Mouse (Mus musculus) olfactory bulb, adult 2 months (tissue): ENCODE data around the gene Aqp5. TPM values are rescaled to one million over a fixed set of nuclear protein-coding genes. Genes with fewer than 3 reads are reported as not detected.

Source experiments
- H3K27ac ChIP-seq: fragments of 200-500 bp; 2 replicates; pipeline ENCODE4 v1.5.1; 2012; ENCODE audit warnings: low read depth, low read length; ENCODE audit not compliant: insufficient read depth
- H3K4me1 ChIP-seq: fragments of 200-500 bp; 2 replicates; pipeline ENCODE4 v1.6.1; 2012; ENCODE audit warnings: low read length; ENCODE audit not compliant: control insufficient read depth, insufficient read depth
- H3K4me3 ChIP-seq: fragments of 200-500 bp; 2 replicates; pipeline ENCODE4 v1.5.1; 2012; ENCODE audit warnings: mild to moderate bottlenecking, low read depth, low read length, moderate library complexity; ENCODE audit not compliant: insufficient read depth
- CTCF ChIP-seq: fragments of 200-500 bp; IDR thresholded peaks from 2 replicates; pipeline ENCODE4 v1.5.1; 2012; ENCODE audit warnings: low read depth, mild to moderate bottlenecking, low read length, moderate library complexity; ENCODE audit not compliant: insufficient read depth
- POLR2A ChIP-seq: fragments of 200-500 bp; IDR thresholded peaks from 2 replicates; pipeline ENCODE4 v1.6.1; 2012; ENCODE audit warnings: mild to moderate bottlenecking, low read depth, low read length, moderate library complexity; ENCODE audit not compliant: insufficient read depth
- WGBS: fragments of 180-500 bp; shearing (Covaris S2); methylation state at CpG from one replicate; pipeline ENCODE4 v1.1.7; 2018; 5-methylcytosine and 5-hydroxymethylcytosine counted together
- polyA plus RNA-seq: library from polyadenylated mRNA; stranded (reverse); fragments of >200 nt; gene quantifications from 2 replicates; pipeline ENCODE4 v1.2.4, GENCODE M21; 2012; ENCODE audit warnings: low replicate concordance; ENCODE audit not compliant: missing spikeins, insufficient read depth, insufficient read length

The Aqp5 gene
- polyA plus RNA-seq, 1 experiment = not detected

- no peak overlapping the region for H3K4me3 ChIP-seq
- 58% methylated on average over 10 of the region's 10 CpGs for WGBS
- TF ChIP-seq POLR2A (no peak), CTCF (no peak)
- H3K27ac ChIP-seq = no peak overlapping the region
- peaks cover 9% of the 10 kb centered on the region for H3K4me1 ChIP-seq
Observed at GRCm38 (mm10) chr15:99569123-99569522, 21.5 kb upstream of the Aqp5 start.

- no peak within 1 kb of the TSS for H3K27ac ChIP-seq
- H3K4me3 ChIP-seq = no peak within 1 kb of the TSS
- H3K4me1 ChIP-seq = peaks cover 14% of the 10 kb centered on the region
- 70% methylated on average over 26 of the region's 26 CpGs for WGBS
- no peak for TF ChIP-seq POLR2A
- no peak for TF ChIP-seq CTCF
Observed at GRCm38 (mm10) chr15:99578802-99579485, 11.6 kb upstream of the Aqp5 start, which contains the start of gene Aqp2. Gene Aqp2, plus strand, starts transcription at chr15:99579055.

- Histone ChIP-seq H3K4me3 (no peak overlapping the region), H3K27ac (no peak overlapping the region), H3K4me1 (peaks cover 20% of the 10 kb centered on the region)
- no peak for TF ChIP-seq POLR2A
- no peak for TF ChIP-seq CTCF
- 14% methylated on average over 54 of the region's 54 CpGs for WGBS
Observed at GRCm38 (mm10) chr15:99583463-99584344, 6.9 kb upstream of the Aqp5 start.

DNA sequence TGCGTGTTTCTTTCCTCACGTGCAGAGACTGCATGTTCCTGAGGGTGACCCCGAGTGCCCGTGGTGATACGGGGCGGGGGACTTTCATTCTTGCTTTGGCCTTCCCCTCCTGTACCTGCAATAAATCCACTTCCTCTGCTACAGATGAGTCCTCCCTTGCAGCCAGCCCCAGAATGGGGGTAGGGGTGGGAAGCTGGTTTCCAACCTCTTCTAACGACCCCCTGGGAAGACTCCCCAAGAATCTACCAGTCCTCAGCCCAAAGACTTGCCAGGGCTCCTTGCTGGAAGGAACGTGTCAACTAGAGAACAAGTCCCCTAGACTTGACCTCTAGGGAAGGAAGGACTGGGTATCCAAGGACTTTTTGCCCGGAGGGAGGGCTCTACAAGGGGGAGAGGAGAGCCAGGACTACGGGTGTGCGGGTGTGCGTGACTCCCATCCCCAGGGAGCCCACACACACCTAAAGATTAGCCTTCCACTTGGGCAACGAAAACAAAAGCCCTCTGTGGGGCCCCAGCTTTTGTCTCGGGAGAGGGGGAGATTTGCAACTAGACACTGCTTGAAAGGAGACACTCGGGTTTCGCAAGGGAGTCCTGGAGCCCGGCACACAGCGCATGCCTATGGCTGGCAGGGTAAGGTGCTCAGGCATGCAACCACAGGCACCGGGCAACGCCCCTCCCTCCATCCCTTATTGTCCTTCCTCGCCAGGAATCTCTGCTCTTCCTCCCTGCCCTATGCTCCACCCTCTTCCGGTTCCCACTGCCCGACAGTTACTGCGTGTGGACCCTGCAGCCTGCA lies 6.0 kb upstream of the Aqp5 start:
- TF ChIP-seq CTCF = no peak
- WGBS = 38% methylated on average over 24 of the region's 24 CpGs
- Histone ChIP-seq H3K4me1 (peaks cover 12% of the 10 kb centered on the region), H3K27ac (no peak overlapping the region), H3K4me3 (no peak overlapping the region)

DNA sequence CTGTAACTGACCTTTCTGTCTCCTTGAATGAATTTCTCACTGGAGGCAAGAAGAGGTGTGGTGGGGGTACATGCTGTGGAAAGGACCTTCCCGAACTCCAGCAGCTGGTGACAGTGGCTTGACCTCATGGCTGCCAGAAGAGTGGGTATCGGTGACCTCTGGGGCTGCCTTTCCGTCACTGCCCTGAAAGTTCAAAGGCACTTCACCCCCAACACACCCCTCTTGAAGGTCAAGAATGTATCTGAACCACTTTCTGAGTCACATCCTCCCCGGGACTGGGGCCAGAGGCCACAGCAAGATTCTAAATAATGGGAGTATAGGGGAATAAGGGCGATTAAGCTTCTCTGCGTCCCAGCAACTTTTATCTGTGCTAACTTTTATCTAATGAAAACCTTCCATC lies 4.8 kb upstream of the Aqp5 start:
- Histone ChIP-seq H3K4me1 (peaks cover 17% of the 10 kb centered on the region), H3K4me3 (no peak overlapping the region), H3K27ac (no peak overlapping the region)
- no peak for TF ChIP-seq CTCF
- TF ChIP-seq POLR2A = no peak
- 94% methylated on average over 6 of the region's 6 CpGs for WGBS

- Histone ChIP-seq H3K4me1 (peaks cover 17% of the 10 kb centered on the region), H3K27ac (no peak overlapping the region)
Observed at GRCm38 (mm10) chr15:99586525-99586924, 4.1 kb upstream of the Aqp5 start.

GRCm38 (mm10) chr15:99589237-99589636 lies 1.3 kb upstream of the Aqp5 start:
- WGBS = 62% methylated on average over 9 of the region's 9 CpGs
- no peak overlapping the region for H3K4me3 ChIP-seq
- peaks cover 11% of the 10 kb centered on the region for H3K4me1 ChIP-seq
- no peak overlapping the region for H3K27ac ChIP-seq
- TF ChIP-seq POLR2A = no peak
- no peak for TF ChIP-seq CTCF

More at GRCm38 (mm10) chr15:99586525-99586924, 4.1 kb upstream of the Aqp5 start:
- H3K4me3 ChIP-seq = no peak overlapping the region
- WGBS = 96% methylated on average over 3 of the region's 3 CpGs
- TF ChIP-seq CTCF (no peak), POLR2A (no peak)

- Histone ChIP-seq H3K4me1 (peaks cover 9% of the 10 kb centered on the region), H3K27ac (no peak overlapping the region), H3K4me3 (no peak overlapping the region)
- TF ChIP-seq POLR2A (no peak), CTCF (no peak)
- 53% methylated on average over 7 of the region's 7 CpGs for WGBS
Observed at GRCm38 (mm10) chr15:99589704-99590103, 878 bp upstream of the Aqp5 start.
